In genomic region chr13:49306771-49307310, GRCm38 (mm10) we compare ENCODE assay signal across 8 mouse cellular contexts. TPM values are rescaled to one million over a fixed set of nuclear protein-coding genes. Genes with fewer than 3 reads are reported as not detected.
DNase-seq lines count a peak whose midpoint lies in the region; ATAC-seq and TF ChIP-seq lines count a peak whose summit lies in the region.

No protein-coding gene starts in this region.

- no peak overlapping the region for H3K9ac ChIP-seq in liver, embryonic 14.5 days (replicated peaks)

- H3K4me1 ChIP-seq in spleen, adult 2 months (ENCODE audit: control insufficient read depth, insufficient read depth, insufficient read length), result peaks cover 13% of the 10 kb centered on the region; the same call in 1 of the 2 replicates
- H3K4me1 ChIP-seq in liver, embryonic 14.5 days (replicated peaks; ENCODE audit: control insufficient read depth in 2 of 2, insufficient read depth in 2 of 2, low read length in 1 of 2), result peaks cover 0 to 30% of the 10 kb centered on the region in 2 experiments; a peak in 2 of 4 replicates

- H3K27me3 ChIP-seq in spleen, adult 2 months (ENCODE audit: control insufficient read depth, insufficient read depth, low read length), result no peaks in the 10 kb centered on the region
- no peaks in the 10 kb centered on the region for H3K27me3 ChIP-seq in liver, embryonic 14.5 days (ENCODE audit: control insufficient read depth, insufficient read depth, low read length)

- no peaks in the 10 kb centered on the region for H3K9me3 ChIP-seq in liver, embryonic 14.5 days (ENCODE audit: control insufficient read depth, low read length)

- no peak for ATAC-seq in liver, embryonic 14.5 days (ENCODE audit: insufficient read depth)

- H3K36me3 ChIP-seq in spleen, adult 2 months (ENCODE audit: control insufficient read depth, insufficient read depth, low read length), result no peaks in the 10 kb centered on the region
- H3K36me3 ChIP-seq in liver, embryonic 14.5 days (replicated peaks; ENCODE audit: control insufficient read depth, insufficient read depth, low read depth), result no peaks in the 10 kb centered on the region

- H3K27ac ChIP-seq in spleen, adult 2 months (ENCODE audit: insufficient read depth, low read length), result peak overlapping the region; percentile 95
- H3K27ac ChIP-seq in liver, embryonic 14.5 days, result peak overlapping the region; percentile 14; the same call in 1 of the 2 replicates

- no peak for TF ChIP-seq POLR2A in spleen, adult 2 months (IDR thresholded peaks at IDR 0.05; ENCODE audit: low read depth, low read length)

- TF ChIP-seq EP300 in liver, embryonic 14.5 days (IDR thresholded peaks at IDR 0.05; ENCODE audit: low read depth), result no peak

- DNase-seq in heart, adult 11 months, result peak; percentile 95
- DNase-seq in heart, adult 18-20 months, result no peak
- DNase-seq in spleen, adult 2 months (ENCODE audit: low read depth in 1 of 2, low spot score in 2 of 2), result no peak
- DNase-seq in spleen, adult 12 weeks (ENCODE audit: low spot score), result no peak
- no peak for DNase-seq in liver, embryonic 14.5 days (ENCODE audit: low read depth in 3 of 3, low spot score in 3 of 3)
- peak; percentile 37 for DNase-seq in thymus, postnatal 4 days
- no peak for DNase-seq in adrenal gland, postnatal 4 days (ENCODE audit: low spot score in 2 of 2)
- no peak for DNase-seq in spleen, postnatal 14 days (ENCODE audit: low spot score in 2 of 2)

- WGBS in spleen, adult 2 months, result 10% methylated on average over 7 of the region's 7 CpGs
- WGBS in liver, embryonic 14.5 days (ENCODE audit: insufficient replicate concordance), result 15% methylated on average over 7 of the region's 7 CpGs

- peak overlapping the region; percentile 76 for H3K4me3 ChIP-seq in spleen, adult 2 months (ENCODE audit: extremely low read depth, insufficient read depth, insufficient read length)
- peak overlapping the region; percentile 9 to 54; a peak in 3 of 4 replicates for H3K4me3 ChIP-seq in liver, embryonic 14.5 days (ENCODE audit: insufficient read depth in 1 of 2, low read depth in 2 of 2, low read length in 2 of 2)

- no peak for TF ChIP-seq CTCF in spleen, adult 2 months (IDR thresholded peaks at IDR 0.05; ENCODE audit: extremely low read depth, insufficient read depth, insufficient read length, insufficient replicate concordance)
- 0 out of 2 replicates have a peak, but pooled peaks have one; percentile 2 for TF ChIP-seq CTCF in liver, embryonic 14.5 days (IDR thresholded peaks at IDR 0.05; ENCODE audit: low read depth)

- H3K4me2 ChIP-seq in liver, embryonic 14.5 days (ENCODE audit: low read depth), result peak overlapping the region; percentile 51

RNA-seq across cellular contexts. Expression of gene Fgd3, which starts 13.3 kb away (rescaled TPM):
- 1 to 10 TPM; 1.2 to 2.4 TPM for total RNA-seq in heart, adult 18-20 months (2021)
- polyA plus RNA-seq in spleen, adult 2 months (2012; rRNA removed), result 21.3 and 22.0 TPM in 2 replicates
- polyA plus RNA-seq in liver, embryonic 14.5 days (2012; rRNA removed), result 0.50 and 0.64 TPM in 2 replicates
- polyA plus RNA-seq in liver, embryonic 14.5 days (2014; fragmentation: Nextera tagmentation; extraction: Ambion mirVana), result 0.11 TPM in 2 replicates
- total RNA-seq in adrenal gland, postnatal 4 days (2021), result 1 to 10 TPM; 5.3 to 6.0 TPM

RNA-seq across cellular contexts. Expression of gene Bicd2, which starts 34.5 kb away (rescaled TPM):
- 10 to 100 TPM; 67.3 to 73.9 TPM for total RNA-seq in heart, adult 18-20 months (2021)
- 19.4 and 21.0 TPM in 2 replicates for polyA plus RNA-seq in spleen, adult 2 months (2012; rRNA removed)
- polyA plus RNA-seq in liver, embryonic 14.5 days (2012; rRNA removed), result 5.6 and 6.4 TPM in 2 replicates
- polyA plus RNA-seq in liver, embryonic 14.5 days (2014; fragmentation: Nextera tagmentation; extraction: Ambion mirVana), result 5.9 and 7.0 TPM in 2 replicates
- total RNA-seq in adrenal gland, postnatal 4 days (2021), result 10 to 100 TPM; 33.5 to 35.9 TPM

RNA-seq across cellular contexts. Expression of gene Susd3, which starts 58.3 kb away (rescaled TPM):
- 1 to 10 TPM in 1 of 2 experiments, under 1 TPM in 1; 0.55 to 1.3 TPM for total RNA-seq in heart, adult 18-20 months (2021)
- 49.7 and 58.1 TPM in 2 replicates for polyA plus RNA-seq in spleen, adult 2 months (2012; rRNA removed)
- polyA plus RNA-seq in liver, embryonic 14.5 days (2012; rRNA removed), result 1.1 and 1.3 TPM in 2 replicates
- polyA plus RNA-seq in liver, embryonic 14.5 days (2014; fragmentation: Nextera tagmentation; extraction: Ambion mirVana), result 1.2 and 1.4 TPM in 2 replicates
- 10 to 100 TPM in 1 of 2 experiments, 1 to 10 TPM in 1; 8.2 to 11.3 TPM for total RNA-seq in adrenal gland, postnatal 4 days (2021)

Comparison
In these comparisons a context has a peak if more than half of its experiments do, and no peak if none do; other contexts are left out.
1. DNase-seq: peak in heart, adult 11 months (single experiment) and thymus, postnatal 4 days (single experiment); none in heart, adult 18-20 months (0 of 2), spleen, adult 2 months (0 of 2), spleen, adult 12 weeks (single experiment), liver, embryonic 14.5 days (0 of 3), adrenal gland, postnatal 4 days (0 of 2) and spleen, postnatal 14 days (0 of 2).
2. RNA of gene Susd3, which starts 58.3 kb away (total RNA-seq): 8.2 to 11.3 TPM in adrenal gland, postnatal 4 days; 0.55 to 1.3 TPM in heart, adult 18-20 months; every median in the first group is over 4 times any median in the second.